Mouse (Mus musculus): ENCODE data around the gene Slc7a5.

Slc7a5 gene

DNA sequence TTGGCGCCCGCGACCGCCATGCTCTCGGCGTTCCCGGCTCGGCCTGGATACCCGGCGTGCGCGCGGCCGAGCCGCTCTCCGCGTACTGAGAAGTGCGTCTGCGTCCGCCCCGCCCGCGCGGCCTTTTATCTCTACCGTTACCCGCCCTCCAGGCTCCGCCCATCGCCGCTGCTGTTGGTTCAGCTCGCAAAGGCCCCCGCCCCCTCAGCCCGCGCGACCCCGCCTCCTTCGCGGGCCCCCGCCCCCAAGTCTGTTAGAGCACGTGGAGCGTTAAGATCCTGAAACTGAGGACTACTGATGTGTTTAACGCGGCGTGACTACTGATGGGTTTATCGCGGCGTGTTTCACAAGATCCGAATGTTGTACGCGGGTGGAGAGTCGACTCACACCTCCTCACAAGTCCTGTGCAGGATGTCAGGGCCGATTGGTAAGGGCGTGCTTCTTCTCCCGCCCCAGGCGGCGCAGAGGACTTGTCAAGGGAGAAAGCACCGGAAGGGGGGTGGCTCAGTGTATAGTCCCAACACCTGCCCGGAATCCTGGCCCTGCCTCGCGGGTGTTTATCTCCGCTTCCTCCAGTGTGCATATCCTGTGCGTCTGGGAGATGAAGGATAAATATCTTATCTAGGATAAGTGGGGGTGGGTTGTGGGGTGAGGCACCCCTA lies at the start of gene Slc7a5:
Slc7a5 (minus strand) TSS at position 108 of the 662 bp plus-strand sequence.
- DNase-seq (ENCODE audit: low read depth) = peak; percentile 98

- DNase-seq (ENCODE audit: low read depth) = no peak
These were observed 48.5 kb upstream of the Slc7a5 start for GRCm38 (mm10) chr8:121955825-121956500.

DNA sequence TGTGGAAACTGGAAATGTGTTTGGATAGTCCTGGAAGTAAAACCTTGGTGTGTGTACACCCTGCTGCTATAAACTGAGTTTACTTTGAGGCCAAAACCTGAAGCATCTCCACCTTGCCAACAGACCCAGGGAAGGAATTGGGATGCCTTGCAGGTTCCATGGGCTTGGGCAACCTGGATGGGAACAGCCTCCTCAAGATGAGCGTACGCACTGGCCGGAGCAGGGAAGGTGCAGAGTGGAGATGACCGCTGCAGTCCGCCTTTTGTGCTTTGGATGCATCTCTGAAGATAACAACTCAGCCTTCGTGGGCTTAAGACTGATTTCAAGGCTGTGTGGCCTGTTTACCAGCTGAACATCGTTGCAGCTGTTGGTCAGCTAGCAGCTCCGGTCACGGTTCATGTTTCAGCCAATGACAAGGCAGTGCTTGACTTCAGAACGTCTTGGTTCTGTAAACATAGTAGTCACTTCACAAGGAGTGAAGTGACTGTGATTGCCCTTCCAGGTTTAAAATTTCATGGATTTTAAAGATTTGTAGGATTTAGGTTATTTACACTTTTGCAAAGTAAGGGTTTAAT lies 47.6 kb upstream of the Slc7a5 start:
- no peak for DNase-seq (ENCODE audit: low read depth)

GRCm38 (mm10) chr8:121953821-121954545 lies 46.5 kb upstream of the Slc7a5 start:
- DNase-seq (ENCODE audit: low read depth) = no peak

GRCm38 (mm10) chr8:121952800-121953199 lies 45.3 kb upstream of the Slc7a5 start:
- DNase-seq (ENCODE audit: low read depth) = no peak

DNA sequence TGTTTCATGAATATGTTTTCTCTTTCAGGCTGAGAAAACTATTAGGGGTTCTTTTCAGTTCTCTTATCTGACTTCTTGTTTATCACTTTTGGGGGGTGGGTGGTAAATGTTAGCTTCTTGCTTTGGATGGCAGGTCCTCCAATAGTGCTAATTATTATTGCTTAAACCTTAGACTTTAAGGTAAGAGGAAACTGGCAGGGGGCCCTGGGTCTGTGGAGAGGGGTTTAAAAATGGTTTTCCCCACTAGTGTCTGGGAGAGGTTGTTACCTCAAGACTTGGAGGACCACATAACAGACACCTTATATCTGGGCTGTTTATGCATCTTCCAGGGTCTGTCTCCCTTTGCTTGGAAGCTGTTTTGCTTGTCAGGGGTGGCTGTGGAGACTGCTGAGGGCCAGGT lies 44.6 kb upstream of the Slc7a5 start:
- DNase-seq (ENCODE audit: low read depth) = no peak

DNA sequence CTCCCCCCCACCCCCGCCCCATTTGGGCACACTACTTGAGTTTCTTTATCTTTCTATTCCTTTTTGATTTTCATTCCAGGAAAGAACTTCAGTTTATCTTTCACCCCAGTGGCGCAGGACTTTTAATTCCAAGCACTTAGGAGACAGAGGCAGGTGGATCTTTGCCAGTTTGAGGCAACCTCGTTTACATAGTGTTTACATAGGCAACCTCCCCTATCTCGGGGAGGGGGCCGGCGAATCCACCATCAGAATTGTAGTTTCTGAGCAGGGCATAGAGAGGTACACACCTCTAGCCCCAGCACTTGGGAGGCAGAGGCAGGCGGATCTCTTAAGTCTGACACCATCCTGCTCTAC lies 44.1 kb upstream of the Slc7a5 start:
- no peak for DNase-seq (ENCODE audit: low read depth)

DNA sequence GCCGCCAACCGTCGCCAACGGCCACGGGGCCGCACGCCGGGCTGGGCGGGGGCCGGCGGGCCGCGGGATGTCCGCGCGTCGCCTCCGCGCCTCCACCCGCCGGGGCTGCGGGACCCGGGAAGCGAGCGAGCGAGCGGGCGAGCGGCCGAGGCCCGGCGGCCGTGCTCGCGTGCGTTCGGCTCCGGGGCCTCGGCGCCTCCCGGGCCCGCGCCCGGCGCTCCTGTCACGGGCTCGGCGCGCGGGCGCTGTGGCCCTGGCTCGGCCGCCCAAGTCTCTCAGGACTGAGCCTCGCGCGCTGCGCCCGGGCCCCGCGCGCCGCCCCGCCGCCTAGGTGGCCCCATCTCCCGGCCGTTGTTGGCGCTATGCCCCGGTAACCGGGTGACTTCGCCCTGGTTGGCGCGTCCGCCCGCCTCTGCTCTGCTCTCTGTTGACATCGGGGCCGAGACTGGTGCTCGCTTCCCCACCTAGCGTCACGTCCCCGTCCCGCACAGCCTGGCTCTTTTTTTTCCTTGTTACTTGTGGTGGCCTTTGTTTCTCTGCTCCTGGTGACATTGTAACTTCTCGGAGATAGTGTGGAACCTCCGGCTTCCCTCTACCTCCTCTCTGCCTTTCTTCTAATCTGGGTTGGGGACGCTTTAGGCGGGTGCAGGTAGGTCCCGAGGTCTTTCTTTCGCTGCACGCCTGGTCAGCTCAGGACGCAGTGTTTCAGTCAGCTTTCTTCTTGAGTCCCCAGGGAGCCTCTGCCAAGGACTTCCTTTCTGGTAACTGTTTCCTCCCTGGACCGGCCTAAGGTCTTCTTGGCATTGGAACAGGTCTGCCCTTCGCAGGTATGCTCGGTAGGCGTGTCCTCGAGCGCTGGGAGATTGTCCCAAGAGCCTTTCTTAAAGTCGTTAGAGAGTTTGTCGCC lies 43.5 kb upstream of the Slc7a5 start:
- peak; percentile 70 for DNase-seq (ENCODE audit: low read depth)

DNA sequence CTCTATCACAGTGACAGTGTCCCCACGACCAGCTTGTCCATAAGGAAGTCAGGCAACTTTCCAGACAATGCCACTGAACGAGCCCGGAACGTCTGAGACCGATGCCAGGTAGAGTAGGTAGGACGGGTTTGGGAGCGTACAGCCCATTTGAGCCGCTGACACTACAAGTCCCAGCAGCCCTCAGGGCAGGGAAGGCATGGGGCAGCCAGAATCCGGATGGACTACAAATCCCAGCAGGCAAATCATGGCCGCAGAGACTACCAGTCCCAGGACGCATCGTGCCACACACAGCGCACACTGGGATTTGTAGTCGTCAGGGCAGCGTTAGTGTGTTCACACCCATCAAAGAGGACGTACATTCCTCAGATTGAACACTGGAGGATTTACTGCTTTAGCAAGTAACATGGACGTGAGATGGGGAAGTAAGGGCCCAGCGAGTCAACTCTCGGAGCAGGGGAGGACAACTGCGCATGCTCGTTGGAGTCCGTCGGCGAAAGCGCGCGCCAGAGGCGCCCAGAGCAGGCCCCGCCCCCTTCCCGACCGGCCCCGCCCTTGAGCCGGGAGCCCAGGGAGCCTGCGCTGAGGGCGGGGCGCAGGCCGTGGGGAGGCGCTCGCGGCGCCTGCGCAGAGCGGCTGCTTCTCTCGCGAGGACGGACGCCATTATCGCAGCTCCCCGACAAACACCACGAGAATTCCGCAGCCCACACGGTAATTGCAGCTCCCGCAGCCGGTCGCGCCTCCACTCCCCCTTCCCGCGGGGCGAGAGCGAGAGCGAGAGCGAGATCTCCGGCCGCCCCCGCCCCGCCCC lies 42.7 kb upstream of the Slc7a5 start:
- DNase-seq (ENCODE audit: low read depth) = peak; percentile 99

- no peak for DNase-seq (ENCODE audit: low read depth)
These were observed 41.8 kb upstream of the Slc7a5 start, which contains the start of gene Banp for GRCm38 (mm10) chr8:121949222-121949800. TSS of gene Banp (plus strand) at chr8:121949750.

- peak; percentile 49 for DNase-seq (ENCODE audit: low read depth)
These were observed 41.0 kb upstream of the Slc7a5 start for GRCm38 (mm10) chr8:121948321-121949145.

DNA sequence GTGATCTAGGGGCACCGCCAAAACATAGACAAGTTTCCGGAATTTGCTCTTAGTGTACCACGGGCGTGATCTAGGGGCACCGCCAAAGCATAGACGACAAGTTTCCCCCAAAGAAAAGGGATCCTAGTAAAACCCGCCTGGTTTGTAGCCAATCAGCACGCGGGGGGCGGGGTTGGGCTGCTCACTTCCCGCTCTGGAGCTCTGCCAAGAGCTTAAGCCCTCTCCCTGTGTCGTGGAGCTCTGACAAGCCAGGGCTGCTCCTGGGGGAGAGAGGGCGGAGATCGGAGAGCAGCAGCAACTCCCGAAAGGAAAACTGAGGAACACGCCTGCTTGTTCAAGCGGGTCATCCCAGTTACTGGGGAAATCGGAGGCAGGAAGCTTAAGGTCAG lies 40.3 kb upstream of the Slc7a5 start:
- peak; percentile 82 for DNase-seq (ENCODE audit: low read depth)

DNA sequence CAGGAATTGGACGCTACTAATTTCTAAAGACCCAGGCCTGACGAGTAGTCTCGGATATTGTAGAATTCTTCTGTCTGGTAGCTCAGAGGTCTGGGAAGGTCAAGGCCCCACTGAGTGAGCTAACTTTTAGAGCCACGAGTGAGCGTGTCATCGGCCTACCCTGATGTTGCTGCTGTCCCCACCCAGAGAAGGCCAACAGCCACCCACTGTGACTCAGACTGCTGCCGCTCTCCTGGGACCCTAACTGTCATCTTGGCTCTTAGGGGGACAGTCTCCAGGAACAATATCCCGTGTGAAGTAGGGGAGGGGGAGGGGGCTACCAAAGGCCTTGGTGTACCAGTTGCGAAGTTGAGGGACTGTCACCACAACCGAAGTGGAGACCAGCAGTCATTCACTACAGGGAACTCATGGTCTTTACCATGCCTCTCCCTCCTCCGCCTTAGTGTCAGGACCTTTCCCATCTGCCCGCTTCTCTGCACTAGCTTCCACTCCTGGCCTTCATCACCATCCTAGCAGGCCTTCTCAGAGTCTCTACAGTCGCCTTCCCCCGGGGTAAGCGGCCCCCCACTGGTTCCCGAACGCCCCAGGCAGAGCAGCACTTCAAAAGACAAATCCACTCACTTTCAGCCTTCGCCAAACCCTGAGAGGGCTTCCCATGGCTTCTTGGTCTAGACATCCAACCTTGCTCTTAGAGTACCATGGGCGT lies 39.7 kb upstream of the Slc7a5 start:
- no peak for DNase-seq (ENCODE audit: low read depth)

DNA sequence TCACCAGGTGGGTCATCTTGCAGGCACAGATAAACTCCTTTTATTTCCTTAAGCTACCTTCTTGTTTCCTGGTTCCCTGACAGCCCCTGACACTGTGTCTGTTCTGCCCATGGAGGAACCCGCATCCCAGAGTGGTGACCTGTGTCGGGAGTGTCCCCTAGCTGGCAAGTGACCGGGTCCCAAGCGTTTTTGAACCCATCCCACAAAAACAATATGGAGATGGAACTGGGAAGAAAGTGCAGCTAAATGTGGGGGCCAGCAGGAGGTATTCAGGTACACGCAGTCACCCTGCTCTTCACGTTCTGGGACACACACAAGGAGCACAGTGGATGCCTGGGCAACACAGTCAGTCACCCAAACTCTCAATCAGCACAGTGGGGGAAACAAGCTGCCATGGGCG lies 38.9 kb upstream of the Slc7a5 start:
- DNase-seq (ENCODE audit: low read depth) = no peak

DNA sequence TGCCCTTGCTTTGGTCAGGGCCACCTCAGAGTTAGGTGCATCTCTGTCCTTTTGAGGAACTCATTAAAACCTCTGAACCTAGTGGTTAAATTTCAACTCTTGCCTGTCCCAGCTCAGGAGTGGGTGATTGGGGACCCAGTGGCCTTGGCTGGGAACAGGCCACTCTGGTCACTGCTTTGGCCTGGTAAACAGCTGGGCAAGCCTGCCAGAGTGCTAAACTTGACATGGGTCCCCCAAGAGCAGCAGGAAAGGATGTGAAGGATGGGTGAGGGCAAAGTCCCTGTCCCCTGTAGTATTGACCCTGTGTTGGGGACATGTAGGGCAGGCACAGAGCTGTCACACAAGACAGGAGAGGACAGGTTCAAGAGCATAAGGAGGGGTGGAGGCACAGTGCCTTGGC lies 37.3 kb upstream of the Slc7a5 start, which contains the start of gene Car5a:
Car5a (minus strand) TSS at position 74 of the 400 bp plus-strand sequence.
- no peak for DNase-seq (ENCODE audit: low read depth)

- DNase-seq (ENCODE audit: low read depth) = no peak
These were observed 36.2 kb upstream of the Slc7a5 start for GRCm38 (mm10) chr8:121943716-121944115.

DNA sequence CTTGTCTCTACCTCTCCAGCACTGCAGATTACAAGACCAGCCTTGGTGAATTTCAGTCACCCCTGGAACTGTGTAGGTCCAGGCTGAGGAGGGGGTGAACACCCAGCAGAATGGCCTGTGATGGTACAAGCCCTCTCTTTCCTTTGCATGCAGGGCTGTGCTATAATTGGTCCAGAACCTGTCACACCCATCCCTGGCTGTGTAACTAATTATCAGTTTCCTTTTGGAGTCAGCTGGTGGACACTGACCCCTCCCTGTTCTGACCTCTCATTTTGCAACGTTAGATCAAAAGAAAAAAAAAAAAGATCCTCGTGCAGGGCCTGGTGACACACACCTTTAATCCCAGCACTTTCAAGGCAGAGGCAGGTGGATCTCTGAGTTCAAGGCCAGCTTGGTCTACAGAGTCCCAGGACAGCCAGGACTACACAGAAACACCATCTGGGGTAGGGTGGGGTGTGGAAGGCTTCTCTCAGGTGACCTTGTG lies 35.6 kb upstream of the Slc7a5 start:
- DNase-seq (ENCODE audit: low read depth) = no peak

DNA sequence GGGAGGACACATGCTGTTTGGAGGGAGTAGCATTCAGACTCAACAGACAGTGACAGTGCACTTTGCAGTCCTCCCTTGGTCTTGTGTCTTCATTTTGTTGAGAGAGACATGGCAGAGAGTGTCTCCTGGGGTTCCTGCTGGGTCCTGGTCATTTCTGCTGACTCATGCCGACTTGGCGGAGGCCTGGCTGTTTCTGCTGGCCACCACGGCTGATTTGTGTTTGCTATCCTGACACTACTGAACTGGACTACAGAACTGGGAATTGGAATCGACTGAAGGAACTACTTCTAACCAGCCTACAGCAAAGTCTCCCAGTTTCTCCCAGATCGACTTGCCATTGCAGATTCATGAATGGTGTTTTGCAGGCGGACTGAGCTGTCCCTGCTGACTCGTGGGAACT lies 31.2 kb upstream of the Slc7a5 start:
- no peak for DNase-seq (ENCODE audit: low read depth)

DNA sequence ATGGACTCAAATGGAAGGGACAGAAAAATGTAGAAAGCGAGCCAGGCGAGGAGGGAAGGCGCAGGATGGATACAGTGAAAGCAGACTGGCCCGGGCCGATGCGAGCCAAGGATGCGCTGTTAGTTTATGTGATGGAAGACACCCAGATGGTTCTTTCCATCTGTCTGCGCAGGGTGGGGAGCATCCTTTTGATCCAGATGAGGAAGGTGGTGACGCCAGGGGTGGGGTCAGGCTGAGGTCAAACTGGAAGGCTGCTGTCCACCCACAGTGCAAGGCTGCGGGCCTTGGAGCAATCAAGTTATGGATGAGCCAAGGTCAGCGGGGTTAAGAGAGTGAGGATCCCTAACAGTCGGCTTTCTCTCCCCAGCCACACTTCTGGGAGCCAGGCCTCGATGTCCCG lies 28.9 kb upstream of the Slc7a5 start:
- no peak for DNase-seq (ENCODE audit: low read depth)

Data from naive thymus-derived CD4-positive, alpha-beta T cell, adult 2 months (primary cell).